Mouse (Mus musculus) ES-E14 (cell line): ENCODE results near the gene Rrh. TPM values are rescaled to one million over a fixed set of nuclear protein-coding genes. Genes with fewer than 3 reads are reported as not detected.

Experiments
- DNase-seq: peaks from one replicate; pipeline ENCODE4 v3.0.0-alpha.2; 2013; ENCODE audit warnings: low read depth, low spot score
- H3K27ac ChIP-seq: 2 replicates; pipeline ENCODE4 v1.5.1; 2012; ENCODE audit warnings: low read depth, mild to moderate bottlenecking, low read length, moderate library complexity, mixed read lengths; ENCODE audit not compliant: poor library complexity, insufficient read depth, severe bottlenecking
- H3K36me3 ChIP-seq: 2 replicates; pipeline ENCODE4 v1.6.1; 2012; ENCODE audit warnings: mild to moderate bottlenecking, low read length, moderate library complexity, mixed read lengths; ENCODE audit not compliant: control insufficient read depth, poor library complexity, insufficient read depth, severe bottlenecking
- H3K4me1 ChIP-seq, 2 experiments: fragments of 150-350 bp in 1 of 2; sonication (generic) in 1 of 2; 2 replicates each; pipeline ENCODE4 v1.6.1; 2012; ENCODE audit warnings: low read length in 2 of 2, mild to moderate bottlenecking in 1 of 2, mixed read lengths in 1 of 2; ENCODE audit not compliant: control insufficient read depth in 2 of 2, insufficient read depth in 2 of 2, poor library complexity in 1 of 2
- H3K4me3 ChIP-seq, 2 experiments: fragments of 150-350 bp in 1 of 2; sonication (generic) in 1 of 2; 2 replicates each; pipeline ENCODE4 v1.5.1; 2012; ENCODE audit warnings: low read length in 2 of 2, low read depth in 1 of 2, mild to moderate bottlenecking in 1 of 2, mixed read lengths in 1 of 2; ENCODE audit not compliant: insufficient read depth in 1 of 2, poor library complexity in 1 of 2, severe bottlenecking in 1 of 2
- H3K9ac ChIP-seq: 2 replicates; pipeline ENCODE4 v1.6.1; 2012; ENCODE audit warnings: low read depth, mild to moderate bottlenecking, low read length, mixed read lengths; ENCODE audit not compliant: poor library complexity, insufficient read depth, severe bottlenecking
- H3K9me3 ChIP-seq: fragments of 150-350 bp; sonication (generic); 2 replicates; pipeline ENCODE4 v1.6.1; 2012; ENCODE audit warnings: low read depth, mild to moderate bottlenecking, low read length; ENCODE audit not compliant: control insufficient read depth, insufficient read depth
- CHD2 ChIP-seq: IDR thresholded peaks from 2 replicates; pipeline ENCODE4 v1.6.1; 2014; ENCODE audit warnings: mild to moderate bottlenecking, low read depth, low read length, inconsistent platforms
- HCFC1 ChIP-seq: IDR thresholded peaks from 2 replicates; pipeline ENCODE4 v1.6.1; 2012; ENCODE audit warnings: low read length, inconsistent platforms, borderline replicate concordance; ENCODE audit not compliant: insufficient read depth
- MAFK ChIP-seq: IDR thresholded peaks from 2 replicates; pipeline ENCODE4 v1.6.1; 2014; ENCODE audit warnings: mild to moderate bottlenecking, low read depth, low read length, inconsistent platforms; ENCODE audit not compliant: insufficient read depth
- ZC3H11A ChIP-seq: IDR thresholded peaks from 2 replicates; pipeline ENCODE4 v1.6.1; 2012; ENCODE audit warnings: low read depth, mild to moderate bottlenecking, inconsistent platforms, low read length, borderline replicate concordance
- ZNF384 ChIP-seq: IDR thresholded peaks from 2 replicates; pipeline ENCODE4 v1.6.1; 2012; ENCODE audit warnings: low read depth, low read length, inconsistent platforms
- in situ Hi-C, 2 experiments: fragments of 600-800 bp; cut with MboI; formaldehyde crosslinking; loops; one replicate each; pipeline ENCODE4 v1.15.1; 2025; ENCODE audit warnings: low sequenced_read_pairs in 2 of 2, inconsistent platforms in 1 of 2; ENCODE audit not compliant: unreplicated experiment in 2 of 2
- total RNA-seq: library from RNA; depleted of rRNA; stranded (reverse); fragments of 300-350 nt; gene quantifications from 2 replicates; pipeline ENCODE4 v1.2.3, GENCODE M21; 2012

Rrh gene
- total RNA-seq, 1 experiment, result 0.94 TPM

DNA sequence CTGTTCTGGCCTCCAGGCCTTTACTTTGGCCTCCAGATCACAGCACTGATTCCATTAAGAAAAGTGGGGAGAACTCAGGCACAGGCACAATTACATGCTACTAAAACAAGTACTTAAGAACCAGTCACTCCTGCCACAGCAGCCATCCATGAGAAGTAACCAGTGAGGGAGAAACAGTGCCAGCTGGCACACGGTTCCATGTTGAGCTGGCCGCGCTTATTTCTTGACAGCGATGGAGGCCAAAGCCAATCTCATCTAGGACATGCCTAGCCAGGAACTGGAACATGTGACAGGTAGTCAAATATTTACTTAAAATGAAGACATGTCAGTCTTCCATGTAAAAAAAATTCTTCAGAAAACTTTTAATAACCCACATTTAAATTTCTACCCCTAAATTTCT, 1.8 kb upstream of the Rrh start:
- TF ChIP-seq MAFK (no peak), ZNF384 (no peak), CHD2 (no peak), HCFC1 (no peak), ZC3H11A (no peak)
- Histone ChIP-seq H3K4me1 (no peaks in the 10 kb centered on the region), H3K9me3 (no peaks in the 10 kb centered on the region), H3K36me3 (peaks cover 20% of the 10 kb centered on the region), H3K9ac (no peak overlapping the region), H3K4me3 (no peak overlapping the region), H3K27ac (no peak overlapping the region)
- in situ Hi-C loops, result no loop called here
- no peak for DNase-seq

- peaks cover 15% of the 10 kb centered on the region for H3K36me3 ChIP-seq
- DNase-seq, result peak; percentile 42
- H3K9ac ChIP-seq, result no peak overlapping the region
- H3K4me1 ChIP-seq, result no peaks in the 10 kb centered on the region
- in situ Hi-C loops, result no loop called here
- no peaks in the 10 kb centered on the region for H3K9me3 ChIP-seq
- TF ChIP-seq HCFC1, result no peak
- no peak for TF ChIP-seq MAFK
- TF ChIP-seq ZNF384, result no peak
- no peak for TF ChIP-seq CHD2
- TF ChIP-seq ZC3H11A, result no peak
- no peak overlapping the region for H3K27ac ChIP-seq
- no peak overlapping the region for H3K4me3 ChIP-seq
Observed at GRCm38 (mm10) chr3:129823293-129823692, 906 bp upstream of the Rrh start.

- H3K27ac ChIP-seq, result no peak overlapping the region
- no peak overlapping the region for H3K4me3 ChIP-seq
- in situ Hi-C loops, result no loop called here
- TF ChIP-seq ZC3H11A, result no peak
- no peak for TF ChIP-seq HCFC1
- TF ChIP-seq MAFK, result no peak
- TF ChIP-seq ZNF384, result no peak
- no peak for TF ChIP-seq CHD2
- H3K36me3 ChIP-seq, result peaks cover 12% of the 10 kb centered on the region
- no peaks in the 10 kb centered on the region for H3K4me1 ChIP-seq
- H3K9ac ChIP-seq, result no peak overlapping the region
- no peak for DNase-seq
- H3K9me3 ChIP-seq, result no peaks in the 10 kb centered on the region
Observed at GRCm38 (mm10) chr3:129821736-129822135, 651 bp downstream of the Rrh start.

- Histone ChIP-seq H3K4me3 (no peak overlapping the region), H3K27ac (no peak overlapping the region), H3K9me3 (no peaks in the 10 kb centered on the region), H3K36me3 (peaks cover 12% of the 10 kb centered on the region), H3K4me1 (no peaks in the 10 kb centered on the region), H3K9ac (no peak overlapping the region)
- TF ChIP-seq CHD2 (no peak), ZC3H11A (no peak), MAFK (no peak), HCFC1 (no peak), ZNF384 (no peak)
- in situ Hi-C loops, result no loop called here
- DNase-seq, result no peak
Observed at GRCm38 (mm10) chr3:129820847-129821246, 1.5 kb downstream of the Rrh start.

DNA sequence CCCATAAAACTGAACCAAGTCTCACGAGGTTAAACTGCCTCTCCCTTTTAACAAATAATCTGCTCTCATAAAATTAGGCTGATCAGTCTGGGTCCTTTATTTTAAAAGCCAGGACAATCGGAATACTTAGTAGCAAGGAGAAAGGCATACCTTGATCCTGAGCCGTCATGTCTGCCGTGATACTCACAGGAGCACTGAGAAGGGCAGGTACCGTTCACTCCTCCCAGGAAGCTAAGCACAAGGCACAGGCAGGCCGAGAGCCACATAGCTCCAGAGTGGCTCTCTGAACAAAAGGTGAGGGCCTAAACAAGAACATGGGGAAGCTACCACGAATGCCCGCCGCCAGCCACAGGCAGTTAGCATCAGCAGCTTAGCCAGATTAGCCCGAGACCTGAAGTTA, 18.6 kb downstream of the Rrh start, which contains the start of gene Lrit3:
Gene Lrit3, minus strand, starts transcription at position 266 of the 400 bp plus-strand sequence.
- TF ChIP-seq ZC3H11A (no peak), HCFC1 (no peak), ZNF384 (no peak), MAFK (no peak), CHD2 (no peak)
- Histone ChIP-seq H3K4me3 (no peak within 1 kb of the TSS), H3K36me3 (no peaks in the 10 kb centered on the region), H3K27ac (no peak within 1 kb of the TSS), H3K4me1 (no peaks in the 10 kb centered on the region), H3K9me3 (no peaks in the 10 kb centered on the region), H3K9ac (no peak within 1 kb of the TSS)
- no peak for DNase-seq
- in situ Hi-C loops, result no loop called here
